Mouse (Mus musculus): ENCODE results near the gene Kdm4c.

DNA sequence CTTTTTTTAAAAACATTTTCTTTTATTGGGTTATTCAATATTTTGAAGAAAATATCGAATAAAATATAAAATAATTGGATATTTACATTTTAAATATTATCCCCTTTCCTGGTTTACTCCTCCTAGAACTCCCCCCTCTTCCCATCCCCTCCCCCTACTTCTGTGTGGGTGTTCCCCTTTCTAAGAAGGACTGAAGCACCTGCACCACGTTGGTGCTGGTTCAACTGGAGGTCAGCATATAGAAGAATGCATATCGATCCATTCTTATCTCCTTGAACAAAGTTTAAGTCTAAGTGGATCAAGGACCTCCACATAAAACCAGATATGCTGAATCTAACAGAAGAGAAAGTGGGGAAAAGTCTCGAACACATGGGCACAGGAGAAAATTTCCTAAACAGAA is 144.3 kb downstream of the Kdm4c start:
- no peak for TF ChIP-seq POLR2A (IDR thresholded peaks at IDR 0.05; ENCODE audit: low read depth, low read length)
- no peak for TF ChIP-seq CTCF (conservative IDR thresholded peaks at IDR 0.05; ENCODE audit: insufficient read depth, insufficient read length, low read depth, low read length)
